Mouse (Mus musculus): Measurements from ENCODE around the gene Blmh.

DNA sequence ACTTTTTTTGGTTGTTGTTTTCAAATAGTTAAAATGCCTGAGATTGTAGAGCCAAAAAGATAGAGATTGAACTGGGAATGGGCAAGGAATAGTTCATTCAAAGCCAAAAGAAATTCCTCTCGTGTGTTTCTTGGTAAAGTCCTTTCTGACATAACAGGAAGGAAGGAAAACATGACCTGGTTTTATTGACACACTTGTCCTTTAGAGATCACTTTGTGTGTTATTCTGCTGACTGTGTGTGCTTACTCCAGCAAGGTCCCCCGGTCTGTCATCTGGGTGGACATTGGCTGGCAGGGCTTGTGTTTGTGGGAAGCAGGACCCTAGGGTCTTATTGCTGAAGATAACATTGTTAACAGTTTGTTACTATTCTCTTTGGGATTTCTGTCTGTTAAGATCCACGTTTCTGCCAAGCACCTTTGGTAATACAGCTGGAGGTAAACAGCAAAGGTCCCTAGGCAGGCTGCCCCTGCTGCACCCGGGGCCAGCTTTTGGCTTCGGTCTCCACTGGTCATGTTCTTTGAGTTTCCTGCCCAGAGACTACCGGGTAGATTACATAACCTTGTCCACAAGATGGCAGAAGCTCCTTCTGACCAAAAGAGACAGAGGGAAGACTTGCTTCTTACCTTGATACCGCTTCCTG is 50.2 kb downstream of the Blmh start:
- TF ChIP-seq CTCF (IDR thresholded peaks at IDR 0.05; ENCODE audit: low read depth) (no peak), EP300 (IDR thresholded peaks at IDR 0.05; ENCODE audit: low read depth) (no peak)

Data from heart, postnatal 0 days (tissue).